Mouse (Mus musculus): ENCODE results near the gene Sema4b. TPM values are rescaled to one million over a fixed set of nuclear protein-coding genes. Genes with fewer than 3 reads are reported as not detected.

The Sema4b gene
- total RNA-seq, 1 experiment: 50.1 TPM

GRCm38 (mm10) chr7:80268897-80269750 is 82.5 kb downstream of the Sema4b start, which contains the start of gene Vps33b:
Vps33b (plus strand) TSS chr7:80269649.
- no peak within 1 kb of the TSS for H3K27ac ChIP-seq (ENCODE audit: insufficient read depth, low read depth, low read length, poor library complexity, severe bottlenecking)
- no peaks in the 10 kb centered on the region for H3K4me1 ChIP-seq (ENCODE audit: control insufficient read depth in 2 of 2, insufficient read depth in 2 of 2, low read length in 2 of 2, poor library complexity in 1 of 2)
- no peak for TF ChIP-seq ZNF384 (IDR thresholded peaks at IDR 0.05; ENCODE audit: low read depth, low read length)
- TF ChIP-seq CHD2 (IDR thresholded peaks at IDR 0.05; ENCODE audit: low read depth, low read length): no peak
- TF ChIP-seq HCFC1 (IDR thresholded peaks at IDR 0.05; ENCODE audit: borderline replicate concordance, insufficient read depth, low read length): no peak; the same call in 1 of the 2 replicates
- in situ Hi-C loops (cut with MboI; ENCODE audit: low sequenced_read_pairs in 2 of 2, unreplicated experiment in 2 of 2): no loop called here
- H3K9ac ChIP-seq (ENCODE audit: insufficient read depth, low read depth, low read length, poor library complexity, severe bottlenecking): peak within 1 kb of the TSS; percentile 74
- H3K36me3 ChIP-seq (ENCODE audit: control insufficient read depth, insufficient read depth, low read length, poor library complexity, severe bottlenecking): peaks cover 16% of the 10 kb centered on the region
- H3K4me3 ChIP-seq (ENCODE audit: insufficient read depth in 1 of 2, low read depth in 1 of 2, low read length in 2 of 2, poor library complexity in 1 of 2, severe bottlenecking in 1 of 2): peak within 1 kb of the TSS; percentile 74 to 96
- H3K9me3 ChIP-seq (ENCODE audit: control insufficient read depth, insufficient read depth, low read depth, low read length): no peaks in the 10 kb centered on the region
- peak; percentile 91 for DNase-seq (ENCODE audit: low read depth, low spot score)

- H3K9ac ChIP-seq (ENCODE audit: insufficient read depth, low read depth, low read length, poor library complexity, severe bottlenecking): peak overlapping the region; percentile 74
- H3K4me1 ChIP-seq (ENCODE audit: control insufficient read depth in 2 of 2, insufficient read depth in 2 of 2, low read length in 2 of 2, poor library complexity in 1 of 2): no peaks in the 10 kb centered on the region
- H3K27ac ChIP-seq (ENCODE audit: insufficient read depth, low read depth, low read length, poor library complexity, severe bottlenecking): no peak overlapping the region
- peak overlapping the region; percentile 74 to 96 for H3K4me3 ChIP-seq (ENCODE audit: insufficient read depth in 1 of 2, low read depth in 1 of 2, low read length in 2 of 2, poor library complexity in 1 of 2, severe bottlenecking in 1 of 2)
- no peaks in the 10 kb centered on the region for H3K9me3 ChIP-seq (ENCODE audit: control insufficient read depth, insufficient read depth, low read depth, low read length)
- H3K36me3 ChIP-seq (ENCODE audit: control insufficient read depth, insufficient read depth, low read length, poor library complexity, severe bottlenecking): peaks cover 11% of the 10 kb centered on the region
- in situ Hi-C loops (cut with MboI; ENCODE audit: low sequenced_read_pairs in 2 of 2, unreplicated experiment in 2 of 2): no loop called here
- DNase-seq (ENCODE audit: low read depth, low spot score): no peak
- TF ChIP-seq HCFC1 (IDR thresholded peaks at IDR 0.05; ENCODE audit: borderline replicate concordance, insufficient read depth, low read length) (no peak), ZC3H11A (IDR thresholded peaks at IDR 0.05; ENCODE audit: borderline replicate concordance, low read depth, low read length) (no peak), ZNF384 (IDR thresholded peaks at IDR 0.05; ENCODE audit: low read depth, low read length) (no peak), MAFK (IDR thresholded peaks at IDR 0.05; ENCODE audit: insufficient read depth, low read depth, low read length) (no peak), CHD2 (IDR thresholded peaks at IDR 0.05; ENCODE audit: low read depth, low read length) (no peak)
These were observed 83.2 kb downstream of the Sema4b start for GRCm38 (mm10) chr7:80269751-80270255.

- peaks cover 11% of the 10 kb centered on the region for H3K36me3 ChIP-seq (ENCODE audit: control insufficient read depth, insufficient read depth, low read length, poor library complexity, severe bottlenecking)
- H3K4me3 ChIP-seq (ENCODE audit: insufficient read depth in 1 of 2, low read depth in 1 of 2, low read length in 2 of 2, poor library complexity in 1 of 2, severe bottlenecking in 1 of 2): no peak overlapping the region
- in situ Hi-C loops (cut with MboI; ENCODE audit: low sequenced_read_pairs in 2 of 2, unreplicated experiment in 2 of 2): no loop called here
- TF ChIP-seq ZNF384 (IDR thresholded peaks at IDR 0.05; ENCODE audit: low read depth, low read length) (no peak), HCFC1 (IDR thresholded peaks at IDR 0.05; ENCODE audit: borderline replicate concordance, insufficient read depth, low read length) (no peak), CHD2 (IDR thresholded peaks at IDR 0.05; ENCODE audit: low read depth, low read length) (no peak), MAFK (IDR thresholded peaks at IDR 0.05; ENCODE audit: insufficient read depth, low read depth, low read length) (no peak), ZC3H11A (IDR thresholded peaks at IDR 0.05; ENCODE audit: borderline replicate concordance, low read depth, low read length) (no peak)
- no peak overlapping the region for H3K9ac ChIP-seq (ENCODE audit: insufficient read depth, low read depth, low read length, poor library complexity, severe bottlenecking)
- DNase-seq (ENCODE audit: low read depth, low spot score): no peak
- no peak overlapping the region for H3K27ac ChIP-seq (ENCODE audit: insufficient read depth, low read depth, low read length, poor library complexity, severe bottlenecking)
- H3K9me3 ChIP-seq (ENCODE audit: control insufficient read depth, insufficient read depth, low read depth, low read length): no peaks in the 10 kb centered on the region
- H3K4me1 ChIP-seq (ENCODE audit: control insufficient read depth in 2 of 2, insufficient read depth in 2 of 2, low read length in 2 of 2, poor library complexity in 1 of 2): no peaks in the 10 kb centered on the region
These were observed 86.8 kb downstream of the Sema4b start for GRCm38 (mm10) chr7:80273456-80273855.

Other genes starting within 250 kb of the Sema4b start
- 39.8 and 54.2 TPM in 2 replicates for gene Zfp710, start 162.0 kb upstream of the Sema4b start, total RNA-seq (2012; rRNA removed)
- gene Idh2, start 71.4 kb upstream of the Sema4b start, total RNA-seq (2012; rRNA removed): 108 and 146 TPM in 2 replicates
- gene Cib1, start 46.0 kb downstream of the Sema4b start, total RNA-seq (2012; rRNA removed): 52.6 and 59.7 TPM in 2 replicates
- 4.4 and 4.5 TPM in 2 replicates for gene Gdpgp1, start 46.0 kb downstream of the Sema4b start, total RNA-seq (2012; rRNA removed)
- gene Ttll13, start 59.5 kb downstream of the Sema4b start, total RNA-seq (2012; rRNA removed): 1.4 and 2.8 TPM in 2 replicates
- 37.8 and 45.2 TPM in 2 replicates for gene Ngrn, start 74.4 kb downstream of the Sema4b start, total RNA-seq (2012; rRNA removed)
- 21.1 and 30.4 TPM in 2 replicates for gene Vps33b, start 82.8 kb downstream of the Sema4b start, total RNA-seq (2012; rRNA removed)
- gene Prc1, start 107.6 kb downstream of the Sema4b start, total RNA-seq (2012; rRNA removed): 91.0 and 103 TPM in 2 replicates
- 16.4 and 27.6 TPM in 2 replicates for gene Rccd1, start 137.6 kb downstream of the Sema4b start, total RNA-seq (2012; rRNA removed)
- gene Unc45a, start 154.2 kb downstream of the Sema4b start, total RNA-seq (2012; rRNA removed): 52.0 and 54.1 TPM in 2 replicates
- 11.4 and 14.3 TPM in 2 replicates for gene Hddc3, start 156.3 kb downstream of the Sema4b start, total RNA-seq (2012; rRNA removed)
- 14.6 and 19.8 TPM in 2 replicates for gene Man2a2, start 184.5 kb downstream of the Sema4b start, total RNA-seq (2012; rRNA removed)
- 2.1 and 4.5 TPM in 2 replicates for gene Fes, start 201.1 kb downstream of the Sema4b start, total RNA-seq (2012; rRNA removed)
- gene Furin, start 218.6 kb downstream of the Sema4b start, total RNA-seq (2012; rRNA removed): 16.1 and 17.7 TPM in 2 replicates